Mouse (Mus musculus): Measurements from ENCODE around the gene Cdkn2aipnl.

Gene Cdkn2aipnl

GRCm38 (mm10) chr11:51945548-51945947 lies 21.9 kb upstream of the Cdkn2aipnl start:
- DNase-seq (ENCODE audit: extremely low read depth, low read depth) = no peak

DNA sequence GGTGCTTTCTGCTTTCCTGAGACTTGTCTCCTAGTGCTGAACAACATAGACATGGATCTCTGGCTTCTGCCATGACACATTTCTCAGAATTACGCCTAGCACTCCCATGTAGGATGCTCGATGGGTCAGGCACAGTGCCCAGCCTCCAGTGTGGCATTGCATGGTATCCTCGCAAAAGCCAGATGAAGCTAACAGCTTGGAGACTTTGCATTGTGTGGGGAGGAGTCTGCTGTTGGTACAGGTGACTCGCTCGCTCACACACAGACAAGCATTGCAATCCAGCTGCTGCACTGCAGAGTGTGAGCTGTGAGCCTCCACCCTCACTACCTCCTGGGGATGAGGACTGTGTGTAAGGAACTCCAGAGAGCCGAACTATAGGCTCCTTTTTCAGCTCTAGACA lies 21.3 kb upstream of the Cdkn2aipnl start:
- DNase-seq (ENCODE audit: extremely low read depth, low read depth) = no peak

DNA sequence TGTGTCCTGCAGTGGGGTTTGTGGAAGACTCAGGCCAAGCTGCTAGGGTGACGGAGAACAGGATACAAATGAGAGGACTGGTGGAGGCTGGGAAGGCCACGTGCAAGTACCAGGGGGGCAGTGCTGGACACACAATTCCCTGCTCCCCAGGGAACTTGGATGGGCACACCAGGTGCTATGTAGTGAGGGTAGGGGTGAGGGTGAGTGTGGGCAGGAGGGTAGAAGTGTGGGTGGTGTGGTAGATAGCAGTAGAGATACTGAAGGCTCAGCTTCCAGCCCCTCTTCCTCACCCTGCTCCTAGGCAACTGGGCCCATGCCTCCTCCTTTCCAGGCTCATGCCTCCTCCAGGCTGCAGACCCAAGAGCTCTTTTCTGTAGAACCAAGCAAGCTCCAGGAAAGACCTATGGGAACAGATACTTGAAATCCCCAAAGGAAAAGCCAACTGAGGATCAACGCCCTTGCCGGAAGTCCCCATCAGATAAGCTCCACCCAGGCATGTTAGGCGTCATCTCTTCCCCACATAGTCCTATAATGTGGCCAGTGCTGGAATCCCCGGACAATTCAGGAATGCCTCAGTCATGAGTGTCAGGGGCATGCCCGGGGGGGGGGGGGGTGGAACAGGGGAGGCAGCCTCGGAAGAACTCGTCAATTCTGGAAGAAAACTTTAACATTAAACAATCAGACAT lies 18.2 kb upstream of the Cdkn2aipnl start:
- DNase-seq (ENCODE audit: extremely low read depth, low read depth) = no peak

GRCm38 (mm10) chr11:51949919-51950318 lies 17.5 kb upstream of the Cdkn2aipnl start:
- DNase-seq (ENCODE audit: extremely low read depth, low read depth) = no peak

- DNase-seq (ENCODE audit: extremely low read depth, low read depth) = no peak
Observed at GRCm38 (mm10) chr11:51951861-51952420, 15.5 kb upstream of the Cdkn2aipnl start.

DNA sequence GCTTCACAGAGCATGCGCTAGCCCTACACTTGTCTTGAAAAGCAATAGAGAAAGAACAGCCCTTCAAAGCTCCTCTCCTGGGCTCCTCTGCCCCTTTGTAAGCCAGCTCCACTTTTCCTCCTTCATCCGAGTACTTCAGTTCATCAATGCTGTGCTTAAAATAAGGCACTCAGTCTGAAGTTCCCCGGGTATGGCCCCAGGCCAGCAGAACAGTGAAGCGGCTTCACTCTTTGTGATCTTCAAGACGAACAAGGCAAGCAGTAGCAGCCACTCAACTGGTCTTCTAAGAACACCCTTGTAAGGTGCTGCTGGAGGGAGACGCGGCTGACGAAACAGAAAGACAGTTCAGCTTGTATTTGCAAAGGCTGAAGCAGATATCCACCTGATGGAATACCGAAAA lies 11.3 kb upstream of the Cdkn2aipnl start:
- no peak for DNase-seq (ENCODE audit: extremely low read depth, low read depth)

DNA sequence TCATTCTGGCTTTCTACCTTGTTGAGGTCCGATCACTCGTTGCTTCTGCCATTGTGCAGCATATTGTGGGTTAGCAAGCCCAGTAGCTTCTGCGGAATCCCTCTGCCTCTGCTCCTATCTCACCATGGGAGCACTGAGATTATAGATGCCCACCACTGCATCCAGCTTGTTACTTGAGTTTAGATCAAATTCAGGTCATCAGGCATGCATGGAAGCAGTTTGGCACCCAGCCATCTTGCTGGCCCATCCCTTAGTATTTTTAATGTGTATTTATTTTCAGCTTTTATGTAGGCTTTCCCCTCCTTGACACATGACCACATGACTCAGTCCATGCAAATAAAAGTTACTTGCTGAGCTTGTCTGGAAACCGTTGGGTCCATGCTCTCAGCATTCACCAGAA lies 9.7 kb upstream of the Cdkn2aipnl start:
- DNase-seq (ENCODE audit: extremely low read depth, low read depth) = no peak

- no peak for DNase-seq (ENCODE audit: extremely low read depth, low read depth)
Observed at GRCm38 (mm10) chr11:51959511-51959910, 8.0 kb upstream of the Cdkn2aipnl start.

- DNase-seq (ENCODE audit: extremely low read depth, low read depth) = no peak
Observed at GRCm38 (mm10) chr11:51960061-51960460, 7.4 kb upstream of the Cdkn2aipnl start.

GRCm38 (mm10) chr11:51960967-51961471 lies 6.4 kb upstream of the Cdkn2aipnl start:
- DNase-seq (ENCODE audit: extremely low read depth, low read depth) = no peak

DNA sequence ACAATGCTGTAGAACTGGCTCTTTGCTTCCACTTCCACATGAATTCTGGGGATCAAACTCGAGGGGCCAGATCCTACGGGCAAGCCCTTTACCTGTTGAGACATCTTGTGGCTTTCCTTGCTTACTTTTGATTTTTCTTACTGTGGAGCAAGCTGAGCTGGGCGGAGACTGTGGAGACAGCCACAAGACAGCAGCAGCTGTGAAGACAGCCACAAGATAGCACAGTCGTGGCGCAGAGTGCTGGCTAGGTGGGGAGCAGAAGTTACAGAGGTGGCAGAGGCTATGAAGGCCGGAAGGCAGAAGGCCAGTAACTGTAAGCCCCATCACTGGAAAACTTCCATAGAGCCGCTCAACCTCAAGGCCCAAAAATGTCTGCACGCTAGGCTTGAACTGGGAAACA lies 5.7 kb upstream of the Cdkn2aipnl start:
- DNase-seq (ENCODE audit: extremely low read depth, low read depth) = no peak

DNA sequence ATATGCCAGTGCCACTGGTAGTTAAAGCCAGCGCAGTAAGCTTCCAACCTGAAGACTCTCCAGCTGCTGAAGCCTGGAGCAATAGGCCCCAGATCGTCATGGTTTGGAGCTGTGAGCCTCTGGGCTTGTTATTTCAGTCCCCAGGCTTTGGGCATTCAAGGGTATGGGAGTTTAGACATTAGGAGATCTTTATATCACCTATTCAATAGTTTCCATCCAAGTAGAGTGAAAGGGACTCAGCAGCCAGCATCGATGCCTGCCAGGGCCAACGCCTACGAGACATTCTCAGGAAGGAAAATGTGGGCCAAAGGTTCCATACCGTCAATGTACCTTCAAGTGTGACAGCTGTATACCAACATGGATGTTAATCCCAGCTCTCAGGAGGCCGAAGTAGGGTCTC lies 5.2 kb upstream of the Cdkn2aipnl start:
- no peak for DNase-seq (ENCODE audit: extremely low read depth, low read depth)

DNA sequence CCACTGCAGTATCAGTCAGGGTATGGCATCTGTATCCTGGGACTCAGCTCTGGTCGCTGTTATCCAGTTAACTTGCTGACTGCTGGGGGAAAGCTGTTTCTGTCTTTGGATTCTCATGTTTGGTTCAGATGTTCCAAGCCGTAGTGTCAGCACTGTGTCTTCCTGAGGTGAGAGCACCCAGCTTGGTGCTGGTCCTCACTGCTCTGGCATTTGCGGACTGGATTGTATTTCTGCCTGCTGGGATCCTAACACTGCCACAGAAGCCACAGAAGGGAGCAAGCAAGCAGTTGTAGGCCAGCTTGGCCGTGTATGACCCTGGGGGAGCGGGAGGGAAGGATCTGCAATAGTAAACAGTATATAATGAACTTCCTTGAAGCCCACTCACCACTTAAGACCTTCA lies 810 bp upstream of the Cdkn2aipnl start:
- DNase-seq (ENCODE audit: extremely low read depth, low read depth) = no peak

GRCm38 (mm10) chr11:51968896-51969295 lies 1.4 kb downstream of the Cdkn2aipnl start:
- DNase-seq (ENCODE audit: extremely low read depth, low read depth) = peak; percentile 41

- DNase-seq (ENCODE audit: extremely low read depth, low read depth) = no peak
Observed at GRCm38 (mm10) chr11:51969511-51969910, 2.0 kb downstream of the Cdkn2aipnl start.

GRCm38 (mm10) chr11:51971644-51972043 lies 4.2 kb downstream of the Cdkn2aipnl start:
- no peak for DNase-seq (ENCODE audit: extremely low read depth, low read depth)

- DNase-seq (ENCODE audit: extremely low read depth, low read depth) = peak; percentile 33
Observed at GRCm38 (mm10) chr11:51999611-52000289, 32.3 kb downstream of the Cdkn2aipnl start.

- peak; percentile 93 for DNase-seq (ENCODE audit: extremely low read depth, low read depth)
Observed at GRCm38 (mm10) chr11:52000290-52000962, 33.0 kb downstream of the Cdkn2aipnl start, which contains the start of gene Ube2b. Ube2b (minus strand) TSS chr11:52000762.

GRCm38 (mm10) chr11:52001341-52001740 lies 33.9 kb downstream of the Cdkn2aipnl start:
- no peak for DNase-seq (ENCODE audit: extremely low read depth, low read depth)

GRCm38 (mm10) chr11:52001861-52002260 lies 34.4 kb downstream of the Cdkn2aipnl start:
- DNase-seq (ENCODE audit: extremely low read depth, low read depth) = no peak

GRCm38 (mm10) chr11:52002842-52003504 lies 35.5 kb downstream of the Cdkn2aipnl start:
- no peak for DNase-seq (ENCODE audit: extremely low read depth, low read depth)

GRCm38 (mm10) chr11:52003505-52003771 lies 36.0 kb downstream of the Cdkn2aipnl start:
- DNase-seq (ENCODE audit: extremely low read depth, low read depth) = no peak

All from MEL-GATA-1-ER (cell line).